Mouse (Mus musculus): ENCODE data around the gene Anapc13. TPM values are rescaled to one million over a fixed set of nuclear protein-coding genes. Genes with fewer than 3 reads are reported as not detected.

The Anapc13 gene
- polyA plus RNA-seq, 1 experiment from 2014 or later, result 182 TPM

GRCm38 (mm10) chr9:102650637-102651036, 24.5 kb downstream of the Anapc13 start:
- Histone ChIP-seq H3K27me3 (ENCODE audit: control insufficient read depth, insufficient read depth, low read length) (no peaks in the 10 kb centered on the region), H3K4me1 (ENCODE audit: control insufficient read depth, insufficient read depth, low read length) (peaks cover 12% of the 10 kb centered on the region; the same call in 1 of the 2 replicates), H3K9ac (ENCODE audit: low read length) (no peak overlapping the region), H3K9me3 (ENCODE audit: control insufficient read depth, low read length) (no peaks in the 10 kb centered on the region), H3K27ac (ENCODE audit: low read depth, low read length) (no peak overlapping the region), H3K36me3 (ENCODE audit: control insufficient read depth, insufficient read depth, low read length) (no peaks in the 10 kb centered on the region), H3K4me3 (ENCODE audit: low read depth, low read length) (no peak overlapping the region), H3K4me2 (no peak overlapping the region)
- 60% methylated on average over 7 of the region's 7 CpGs for WGBS
- DNase-seq (ENCODE audit: low spot score, missing footprints) (no peak), ATAC-seq (ENCODE audit: low FRiP score) (no peak)

GRCm38 (mm10) chr9:102651199-102651720, 25.2 kb downstream of the Anapc13 start:
- Histone ChIP-seq H3K27ac (ENCODE audit: low read depth, low read length) (no peak overlapping the region), H3K4me1 (ENCODE audit: control insufficient read depth, insufficient read depth, low read length) (peaks cover 12% of the 10 kb centered on the region; the same call in 1 of the 2 replicates)
- no peak for DNase-seq (ENCODE audit: low spot score, missing footprints)

GRCm38 (mm10) chr9:102656355-102657095, 30.4 kb downstream of the Anapc13 start:
- Histone ChIP-seq H3K36me3 (ENCODE audit: control insufficient read depth, insufficient read depth, low read length) (no peaks in the 10 kb centered on the region), H3K9ac (ENCODE audit: low read length) (no peak overlapping the region), H3K9me3 (ENCODE audit: control insufficient read depth, low read length) (no peaks in the 10 kb centered on the region), H3K4me2 (no peak overlapping the region), H3K4me3 (ENCODE audit: low read depth, low read length) (no peak overlapping the region), H3K27ac (ENCODE audit: low read depth, low read length) (no peak overlapping the region), H3K4me1 (ENCODE audit: control insufficient read depth, insufficient read depth, low read length) (0 out of 2 replicates have a peak, but pooled peaks cover 2% of the 10 kb centered on the region), H3K27me3 (ENCODE audit: control insufficient read depth, insufficient read depth, low read length) (no peaks in the 10 kb centered on the region)
- DNase-seq (ENCODE audit: low spot score, missing footprints), result no peak
- no peak for ATAC-seq (ENCODE audit: low FRiP score)
- WGBS, result 81% methylated on average over 8 of the region's 8 CpGs

More at GRCm38 (mm10) chr9:102651199-102651720, 25.2 kb downstream of the Anapc13 start:
- no peak overlapping the region for H3K9ac ChIP-seq (ENCODE audit: low read length)
- H3K4me3 ChIP-seq (ENCODE audit: low read depth, low read length), result no peak overlapping the region
- H3K36me3 ChIP-seq (ENCODE audit: control insufficient read depth, insufficient read depth, low read length), result no peaks in the 10 kb centered on the region
- ATAC-seq (ENCODE audit: low FRiP score), result no peak
- H3K4me2 ChIP-seq, result no peak overlapping the region
- H3K9me3 ChIP-seq (ENCODE audit: control insufficient read depth, low read length), result no peaks in the 10 kb centered on the region
- no peaks in the 10 kb centered on the region for H3K27me3 ChIP-seq (ENCODE audit: control insufficient read depth, insufficient read depth, low read length)
- WGBS, result 79% methylated on average over 6 of the region's 6 CpGs

- H3K4me1 ChIP-seq (ENCODE audit: control insufficient read depth, insufficient read depth, low read length), result peaks cover 4% of the 10 kb centered on the region; the same call in 1 of the 2 replicates
- no peak overlapping the region for H3K4me2 ChIP-seq
- H3K27me3 ChIP-seq (ENCODE audit: control insufficient read depth, insufficient read depth, low read length), result no peaks in the 10 kb centered on the region
- WGBS, result 50% methylated on average over 6 of the region's 6 CpGs
- no peak overlapping the region for H3K9ac ChIP-seq (ENCODE audit: low read length)
- no peak overlapping the region for H3K4me3 ChIP-seq (ENCODE audit: low read depth, low read length)
- no peaks in the 10 kb centered on the region for H3K9me3 ChIP-seq (ENCODE audit: control insufficient read depth, low read length)
- H3K36me3 ChIP-seq (ENCODE audit: control insufficient read depth, insufficient read depth, low read length), result no peaks in the 10 kb centered on the region
- H3K27ac ChIP-seq (ENCODE audit: low read depth, low read length), result peak overlapping the region; percentile 0; the same call in 1 of the 2 replicates
- DNase-seq (ENCODE audit: low spot score, missing footprints) (no peak), ATAC-seq (ENCODE audit: low FRiP score) (no peak)
Observed at GRCm38 (mm10) chr9:102668115-102668514, 42.0 kb downstream of the Anapc13 start.

GRCm38 (mm10) chr9:102668906-102669305, 42.8 kb downstream of the Anapc13 start:
- Histone ChIP-seq H3K9ac (ENCODE audit: low read length) (no peak overlapping the region), H3K27me3 (ENCODE audit: control insufficient read depth, insufficient read depth, low read length) (no peaks in the 10 kb centered on the region), H3K27ac (ENCODE audit: low read depth, low read length) (no peak overlapping the region), H3K9me3 (ENCODE audit: control insufficient read depth, low read length) (no peaks in the 10 kb centered on the region), H3K4me2 (no peak overlapping the region), H3K36me3 (ENCODE audit: control insufficient read depth, insufficient read depth, low read length) (no peaks in the 10 kb centered on the region), H3K4me1 (ENCODE audit: control insufficient read depth, insufficient read depth, low read length) (peaks cover 6% of the 10 kb centered on the region; the same call in 1 of the 2 replicates), H3K4me3 (ENCODE audit: low read depth, low read length) (no peak overlapping the region)
- DNase-seq (ENCODE audit: low spot score, missing footprints) (no peak), ATAC-seq (ENCODE audit: low FRiP score) (no peak)
- 91% methylated on average over 12 of the region's 12 CpGs for WGBS

GRCm38 (mm10) chr9:102673381-102673780, 47.3 kb downstream of the Anapc13 start:
- WGBS, result 76% methylated on average over 7 of the region's 7 CpGs
- no peak for ATAC-seq (ENCODE audit: low FRiP score)
- H3K27ac ChIP-seq (ENCODE audit: low read depth, low read length), result no peak overlapping the region

GRCm38 (mm10) chr9:102675922-102676321, 49.8 kb downstream of the Anapc13 start:
- no peak overlapping the region for H3K4me3 ChIP-seq (ENCODE audit: low read depth, low read length)
- no peak for ATAC-seq (ENCODE audit: low FRiP score)
- H3K4me2 ChIP-seq, result no peak overlapping the region
- WGBS, result 82% methylated on average over 5 of the region's 5 CpGs
- no peaks in the 10 kb centered on the region for H3K36me3 ChIP-seq (ENCODE audit: control insufficient read depth, insufficient read depth, low read length)
- no peaks in the 10 kb centered on the region for H3K27me3 ChIP-seq (ENCODE audit: control insufficient read depth, insufficient read depth, low read length)
- DNase-seq (ENCODE audit: low spot score, missing footprints), result no peak
- H3K9ac ChIP-seq (ENCODE audit: low read length), result no peak overlapping the region
- 0 out of 2 replicates have a peak, but pooled peaks cover 2% of the 10 kb centered on the region for H3K4me1 ChIP-seq (ENCODE audit: control insufficient read depth, insufficient read depth, low read length)
- no peaks in the 10 kb centered on the region for H3K9me3 ChIP-seq (ENCODE audit: control insufficient read depth, low read length)
- no peak overlapping the region for H3K27ac ChIP-seq (ENCODE audit: low read depth, low read length)

More at GRCm38 (mm10) chr9:102673381-102673780, 47.3 kb downstream of the Anapc13 start:
- no peak overlapping the region for H3K4me2 ChIP-seq
- H3K4me3 ChIP-seq (ENCODE audit: low read depth, low read length), result no peak overlapping the region
- no peak overlapping the region for H3K9ac ChIP-seq (ENCODE audit: low read length)
- no peaks in the 10 kb centered on the region for H3K9me3 ChIP-seq (ENCODE audit: control insufficient read depth, low read length)
- H3K36me3 ChIP-seq (ENCODE audit: control insufficient read depth, insufficient read depth, low read length), result no peaks in the 10 kb centered on the region
- no peak for DNase-seq (ENCODE audit: low spot score, missing footprints)
- H3K27me3 ChIP-seq (ENCODE audit: control insufficient read depth, insufficient read depth, low read length), result no peaks in the 10 kb centered on the region
- H3K4me1 ChIP-seq (ENCODE audit: control insufficient read depth, insufficient read depth, low read length), result peaks cover 3% of the 10 kb centered on the region; the same call in 1 of the 2 replicates

GRCm38 (mm10) chr9:102681470-102681869, 55.4 kb downstream of the Anapc13 start:
- H3K9ac ChIP-seq (ENCODE audit: low read length), result no peak overlapping the region
- no peaks in the 10 kb centered on the region for H3K36me3 ChIP-seq (ENCODE audit: control insufficient read depth, insufficient read depth, low read length)
- no peak overlapping the region for H3K4me2 ChIP-seq
- H3K4me3 ChIP-seq (ENCODE audit: low read depth, low read length), result no peak overlapping the region
- no peaks in the 10 kb centered on the region for H3K9me3 ChIP-seq (ENCODE audit: control insufficient read depth, low read length)
- DNase-seq (ENCODE audit: low spot score, missing footprints) (no peak), ATAC-seq (ENCODE audit: low FRiP score) (no peak)
- 59% methylated on average over 7 of the region's 7 CpGs for WGBS
- H3K4me1 ChIP-seq (ENCODE audit: control insufficient read depth, insufficient read depth, low read length), result no peaks in the 10 kb centered on the region
- H3K27me3 ChIP-seq (ENCODE audit: control insufficient read depth, insufficient read depth, low read length), result no peaks in the 10 kb centered on the region
- H3K27ac ChIP-seq (ENCODE audit: low read depth, low read length), result no peak overlapping the region

Measured in midbrain, embryonic 11.5 days (tissue).